Mouse (Mus musculus): ENCODE results near the gene Rab10.

Rab10 gene

DNA sequence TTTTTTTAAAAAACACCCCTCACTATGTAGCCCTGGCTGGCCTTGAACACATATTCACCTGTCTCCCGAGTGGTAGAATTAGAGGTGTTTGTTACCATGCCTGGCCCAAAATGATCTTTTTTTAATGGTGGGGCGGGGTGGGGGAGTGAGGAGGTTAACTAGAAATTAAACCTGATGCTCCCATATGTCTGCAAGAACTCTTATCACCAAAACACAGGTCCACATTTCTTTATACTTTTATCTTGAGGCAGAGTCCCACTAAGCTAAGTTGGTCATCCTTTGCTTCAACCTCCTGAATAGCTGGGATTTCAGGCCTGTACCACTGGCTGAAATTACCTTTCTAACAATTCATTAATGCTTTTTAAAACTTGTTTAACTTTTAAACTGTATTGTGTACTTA is 13.7 kb downstream of the Rab10 start:
- DNase-seq (ENCODE audit: low read depth, low spot score) = no peak

DNA sequence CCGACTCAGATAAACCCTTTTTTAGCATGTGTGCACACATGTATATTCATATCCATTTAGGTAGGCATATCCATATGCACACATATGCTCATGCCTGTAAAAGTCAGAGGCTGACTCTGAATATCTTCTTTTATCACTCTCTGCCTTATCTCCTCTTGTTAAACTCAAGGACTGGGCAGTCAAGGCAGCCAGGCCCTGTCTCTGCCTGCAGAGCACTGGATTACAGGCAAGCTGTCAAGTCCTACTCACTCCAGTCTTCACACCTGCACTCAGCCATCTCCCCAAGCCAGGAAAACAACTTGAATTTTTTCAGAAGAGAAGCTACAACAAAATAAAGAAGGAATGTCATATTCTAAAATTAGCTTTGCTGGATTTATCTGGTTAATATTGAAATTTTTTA is 17.9 kb downstream of the Rab10 start:
- DNase-seq (ENCODE audit: low read depth, low spot score) = no peak

DNA sequence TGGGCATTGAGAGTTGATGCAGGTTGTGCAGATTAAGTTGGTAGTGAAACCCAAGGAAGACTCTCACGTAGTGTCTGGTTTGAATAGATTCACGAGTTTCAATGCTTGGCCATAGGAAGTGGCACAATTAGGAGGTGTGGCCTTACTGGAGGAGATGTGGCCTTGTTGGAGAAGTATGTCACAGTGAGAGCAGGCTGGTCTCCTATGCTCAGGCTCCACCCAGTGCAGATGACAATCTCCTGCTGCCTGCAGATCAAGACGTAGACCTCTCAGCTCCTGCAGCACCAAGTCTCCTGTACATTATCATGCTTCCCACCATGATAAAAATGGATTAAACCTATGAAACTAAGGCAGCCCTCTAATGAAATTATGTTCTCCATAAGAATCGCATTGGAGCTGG is 18.7 kb downstream of the Rab10 start:
- DNase-seq (ENCODE audit: low read depth, low spot score) = no peak

DNA sequence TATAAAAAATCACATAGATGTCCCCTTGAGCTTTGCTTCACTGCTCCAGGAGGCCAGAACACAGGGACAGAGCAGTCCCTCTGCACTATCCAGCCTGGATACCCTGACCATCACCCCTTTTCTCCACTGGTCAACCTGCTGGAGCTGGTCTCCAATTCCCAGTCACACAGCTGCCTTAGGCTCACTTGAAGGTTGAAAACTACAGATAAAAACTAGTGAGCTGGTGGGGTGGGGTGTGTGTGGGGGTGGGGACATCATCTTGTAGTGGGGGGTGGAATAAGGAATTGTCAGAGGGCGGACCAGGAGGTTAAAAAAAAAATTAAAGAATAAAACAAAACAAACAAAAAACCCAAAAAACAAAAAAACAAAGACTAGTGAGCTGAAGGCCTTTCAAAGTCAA is 21.3 kb downstream of the Rab10 start:
- no peak for DNase-seq (ENCODE audit: low read depth, low spot score)

DNA sequence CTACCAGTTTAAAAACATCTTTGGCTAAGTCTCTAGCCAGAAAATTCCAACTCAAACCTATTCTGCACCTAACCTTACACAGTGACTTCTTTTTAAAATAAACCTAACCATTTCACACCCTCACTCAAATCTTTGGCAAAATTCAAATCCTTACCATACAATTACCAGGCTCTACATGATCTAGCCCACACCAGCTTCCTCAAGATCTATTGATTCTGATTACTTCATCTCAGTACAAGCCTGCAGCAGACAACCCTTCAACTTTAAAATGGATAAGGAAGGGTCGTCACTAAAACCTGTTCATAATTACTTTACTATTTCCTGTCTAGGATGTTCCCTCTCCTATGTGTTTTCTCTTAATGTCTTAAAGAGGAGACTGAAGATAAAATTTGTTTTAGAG is 23.9 kb downstream of the Rab10 start:
- no peak for DNase-seq (ENCODE audit: low read depth, low spot score)

DNA sequence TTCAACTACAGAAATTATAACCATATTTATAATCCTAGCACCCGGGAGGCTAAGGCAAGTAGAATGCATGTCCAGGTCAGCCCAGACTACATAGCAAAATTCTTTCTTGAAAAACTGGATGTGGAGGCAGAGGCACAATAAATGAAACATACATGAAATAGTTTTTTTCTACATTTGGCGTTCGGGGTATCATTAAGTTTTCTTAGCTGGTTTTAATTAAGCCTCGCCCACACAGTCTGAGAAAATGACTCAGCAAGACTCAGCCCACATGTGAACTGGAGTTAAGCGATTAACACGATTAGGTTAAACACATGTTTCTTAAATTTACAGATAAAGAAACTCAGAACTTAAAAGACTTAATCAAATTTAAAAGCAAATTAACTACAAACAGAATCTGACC is 24.4 kb downstream of the Rab10 start:
- DNase-seq (ENCODE audit: low read depth, low spot score) = no peak

DNA sequence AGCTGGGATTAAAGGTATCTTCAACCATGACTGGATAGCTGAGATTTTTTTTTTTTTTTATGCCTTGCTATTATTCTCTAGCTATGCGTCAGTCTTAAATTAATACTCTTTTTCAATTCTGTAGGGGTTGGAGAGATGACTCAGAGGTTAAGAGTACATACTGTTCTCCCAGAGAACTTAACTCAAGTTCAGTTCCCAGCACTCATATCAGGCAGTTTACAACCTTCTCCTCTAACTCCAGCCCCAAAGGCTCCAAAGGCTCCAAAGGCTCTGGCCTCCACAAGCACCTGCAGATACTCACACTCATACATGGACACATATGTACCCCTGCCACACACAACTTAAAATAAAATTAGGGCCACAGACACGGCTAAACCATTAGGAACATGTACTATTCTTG is 25.3 kb downstream of the Rab10 start:
- no peak for DNase-seq (ENCODE audit: low read depth, low spot score)

DNA sequence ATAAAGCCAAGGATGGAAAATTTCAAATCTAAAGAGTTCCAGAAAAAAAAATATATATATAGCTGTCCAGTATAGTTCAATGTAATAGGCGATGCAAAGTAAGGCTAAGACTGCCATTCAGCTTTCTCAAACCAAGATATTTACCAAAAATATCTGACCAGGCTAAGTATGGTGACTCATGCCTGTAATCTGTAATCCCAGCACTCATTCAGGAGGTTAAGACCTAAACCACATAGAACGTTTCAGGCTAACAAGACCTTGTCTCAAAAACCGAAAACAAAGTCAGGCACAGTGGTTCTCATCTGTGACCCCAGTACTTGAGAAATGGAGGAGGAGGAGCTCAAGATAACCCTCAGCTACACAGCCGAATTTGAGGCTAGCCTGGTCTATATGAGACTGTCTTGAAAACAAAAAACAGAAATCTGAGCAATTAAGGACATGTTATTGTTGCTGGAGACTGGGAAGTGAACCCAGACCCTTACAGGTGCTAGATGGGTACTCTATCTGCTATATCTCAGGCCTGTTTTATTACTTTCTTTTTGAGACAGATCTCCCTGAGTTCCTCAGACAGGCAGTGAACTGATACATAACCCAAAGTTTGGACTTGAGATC is 25.8 kb downstream of the Rab10 start:
- no peak for DNase-seq (ENCODE audit: low read depth, low spot score)

DNA sequence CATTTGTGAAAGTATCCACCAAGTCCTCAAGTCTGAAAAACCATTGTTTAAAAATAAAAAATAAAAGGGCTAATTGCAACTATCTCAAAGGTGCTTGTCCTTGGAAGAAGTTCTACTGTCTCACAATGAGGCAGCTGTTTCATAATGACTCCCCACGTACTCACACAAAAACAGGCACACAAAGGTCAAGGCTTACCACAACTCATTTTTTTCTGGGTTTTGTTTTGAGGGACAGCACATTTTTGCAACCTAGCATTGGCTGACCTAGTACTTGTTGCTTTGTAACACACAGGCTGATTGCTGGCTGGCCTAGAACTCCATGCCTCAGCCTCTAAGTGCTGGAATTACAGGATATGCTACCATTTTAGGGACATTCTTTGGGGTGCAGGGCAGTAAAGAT is 26.8 kb downstream of the Rab10 start:
- no peak for DNase-seq (ENCODE audit: low read depth, low spot score)

DNA sequence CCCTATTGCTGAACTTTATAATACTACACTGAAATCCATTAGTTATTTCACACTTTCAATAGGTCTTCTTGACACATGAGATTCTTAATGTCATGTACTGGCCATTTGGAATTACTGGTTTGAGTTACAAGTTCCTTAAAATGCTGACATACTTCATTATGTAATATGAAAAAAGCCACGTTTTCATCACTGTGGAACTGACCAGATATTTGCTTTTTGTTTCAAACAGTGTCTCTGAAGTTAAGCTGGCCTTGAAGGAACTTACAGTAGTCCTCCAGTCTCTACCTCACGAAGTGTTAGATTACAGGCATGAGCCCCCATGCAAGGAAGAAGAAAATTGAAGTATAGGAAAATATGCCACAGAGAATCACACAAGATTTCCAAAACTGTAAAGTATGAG is 27.2 kb downstream of the Rab10 start:
- no peak for DNase-seq (ENCODE audit: low read depth, low spot score)

DNA sequence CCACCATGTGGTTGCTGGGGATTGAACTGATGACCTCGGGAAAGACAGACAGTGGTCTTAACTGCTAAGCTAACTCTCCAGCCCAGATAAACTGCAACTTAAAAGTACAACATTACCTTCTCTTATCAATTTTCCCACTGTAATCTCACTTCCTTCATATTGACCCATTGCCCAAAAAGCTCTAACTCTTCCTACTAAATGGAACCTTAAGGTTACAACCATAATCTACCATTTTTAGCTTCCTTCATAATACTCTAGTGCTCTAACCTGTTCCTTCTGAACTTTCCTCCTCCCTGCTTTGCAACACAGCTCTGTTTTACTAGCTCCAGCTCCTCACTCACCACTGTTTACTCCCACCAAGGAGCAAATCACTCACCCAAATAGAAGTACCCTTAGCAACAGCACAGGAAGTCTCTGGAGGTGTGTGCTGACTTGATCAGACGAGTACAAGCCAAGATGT is 30.9 kb downstream of the Rab10 start:
- DNase-seq (ENCODE audit: low read depth, low spot score) = no peak

DNA sequence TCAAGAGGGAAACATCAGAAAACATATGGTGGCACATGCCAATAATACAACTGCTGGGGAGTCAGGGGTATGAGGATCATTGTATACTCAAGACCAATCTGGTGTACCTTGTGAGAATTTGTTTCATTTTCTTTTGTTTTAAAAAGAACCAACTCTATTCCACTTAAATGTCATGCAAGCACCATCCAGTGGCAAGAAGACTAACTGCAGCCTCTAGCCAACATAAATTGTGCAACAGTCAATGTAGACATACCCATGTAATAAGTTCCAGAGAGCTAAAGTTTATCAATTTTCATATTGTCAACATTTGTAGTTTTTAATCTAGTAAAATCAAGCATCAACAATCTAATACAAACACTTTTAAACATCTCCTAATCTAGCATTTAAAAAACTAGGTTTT is 39.0 kb downstream of the Rab10 start:
- no peak for DNase-seq (ENCODE audit: low read depth, low spot score)

DNA sequence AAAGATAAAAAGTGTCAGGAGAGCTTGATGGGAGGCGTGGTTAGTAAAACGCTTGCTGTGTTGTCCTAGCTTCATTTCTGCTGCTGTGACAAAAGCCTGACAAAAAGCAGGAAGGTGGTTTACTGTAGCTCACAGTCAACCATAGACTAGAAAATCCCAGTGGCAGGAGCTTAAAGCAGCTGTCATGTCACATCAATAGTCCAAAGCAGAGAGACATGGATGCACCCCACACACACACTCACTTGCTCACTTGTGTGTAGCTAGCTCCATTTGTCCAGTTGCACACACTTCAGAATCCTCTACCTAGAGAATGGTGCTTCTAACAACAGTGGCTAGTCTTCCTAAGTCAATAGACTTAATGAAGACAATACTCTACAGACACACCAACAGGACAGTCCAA is 42.4 kb downstream of the Rab10 start:
- DNase-seq (ENCODE audit: low read depth, low spot score) = no peak

DNA sequence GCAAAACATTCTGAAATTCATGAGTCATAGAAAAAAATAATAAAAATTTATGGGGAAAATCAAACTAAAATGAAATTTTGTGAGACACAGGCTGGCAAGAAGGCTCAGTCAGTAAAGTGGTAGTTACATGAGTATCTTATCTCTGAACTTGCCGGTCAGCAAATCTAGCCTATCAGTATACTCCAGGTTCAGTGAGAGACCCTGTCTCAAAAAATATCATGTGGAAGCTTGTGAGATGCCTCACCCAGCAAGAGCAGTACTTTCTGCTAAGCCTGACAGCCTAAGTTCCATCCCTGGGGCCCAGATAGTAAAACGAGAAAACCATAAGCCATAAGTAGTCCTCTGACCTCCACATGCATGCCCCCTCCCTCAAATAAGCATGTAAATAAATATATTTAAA is 44.6 kb downstream of the Rab10 start:
- no peak for DNase-seq (ENCODE audit: low read depth, low spot score)

DNA sequence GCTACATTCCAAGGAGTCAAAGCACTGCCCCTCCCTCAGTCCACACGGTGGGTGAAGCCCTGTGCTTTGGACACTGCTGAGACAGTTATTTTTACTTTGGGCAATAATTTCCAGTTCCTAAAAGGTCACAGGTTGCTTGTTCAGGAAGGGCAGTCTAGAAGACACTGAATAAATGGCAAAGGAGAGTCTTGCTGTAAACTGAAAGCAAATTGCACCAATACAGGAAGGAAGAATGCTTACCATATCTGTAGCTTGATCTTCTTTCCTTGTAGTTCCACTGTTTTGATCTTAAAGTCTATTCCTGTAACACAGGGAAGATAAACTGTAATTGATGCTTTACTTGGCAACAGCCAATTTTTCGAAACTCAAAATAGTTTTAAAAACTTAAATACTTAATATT is 45.3 kb downstream of the Rab10 start:
- no peak for DNase-seq (ENCODE audit: low read depth, low spot score)

DNA sequence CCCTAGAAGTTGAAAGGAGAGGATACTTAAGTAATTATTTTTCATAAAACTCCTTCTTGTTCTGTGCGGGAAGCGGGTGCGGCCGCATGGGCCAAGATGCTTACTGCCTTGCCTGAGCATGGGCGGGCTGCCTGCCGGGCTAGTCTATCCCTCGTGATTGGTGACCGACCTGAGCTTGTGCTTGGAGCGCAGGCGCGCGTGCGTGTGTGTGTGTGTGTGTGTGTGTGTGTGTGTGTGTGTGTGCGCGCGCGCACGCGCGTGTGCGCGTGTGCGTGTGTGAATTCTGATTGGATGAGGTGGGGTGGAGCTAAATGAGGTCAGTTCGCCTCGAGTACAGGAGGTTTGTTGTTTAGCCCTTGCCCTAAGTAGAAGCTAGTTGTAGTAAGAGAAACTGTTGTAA is 48.2 kb downstream of the Rab10 start:
- DNase-seq (ENCODE audit: low read depth, low spot score) = no peak

DNA sequence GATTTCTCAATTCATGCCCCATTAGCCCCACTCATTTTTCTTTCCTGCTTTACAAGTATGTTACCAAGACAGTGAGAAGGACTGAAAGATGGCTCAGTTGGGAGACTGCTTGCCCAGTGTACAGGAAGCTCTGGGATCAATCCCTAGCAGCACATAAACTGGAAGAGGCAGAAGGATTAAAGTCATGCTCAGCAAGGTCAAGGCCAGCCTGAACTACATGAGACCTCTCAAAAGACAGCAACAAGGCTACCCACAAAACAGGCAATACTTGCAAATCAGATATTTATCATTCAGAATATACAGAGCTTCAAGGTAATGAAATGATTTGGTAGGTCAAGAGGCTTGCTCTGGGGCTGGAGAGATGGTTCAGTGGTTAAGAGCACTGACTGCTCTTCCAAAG is 53.8 kb downstream of the Rab10 start:
- DNase-seq (ENCODE audit: low read depth, low spot score) = no peak

DNA sequence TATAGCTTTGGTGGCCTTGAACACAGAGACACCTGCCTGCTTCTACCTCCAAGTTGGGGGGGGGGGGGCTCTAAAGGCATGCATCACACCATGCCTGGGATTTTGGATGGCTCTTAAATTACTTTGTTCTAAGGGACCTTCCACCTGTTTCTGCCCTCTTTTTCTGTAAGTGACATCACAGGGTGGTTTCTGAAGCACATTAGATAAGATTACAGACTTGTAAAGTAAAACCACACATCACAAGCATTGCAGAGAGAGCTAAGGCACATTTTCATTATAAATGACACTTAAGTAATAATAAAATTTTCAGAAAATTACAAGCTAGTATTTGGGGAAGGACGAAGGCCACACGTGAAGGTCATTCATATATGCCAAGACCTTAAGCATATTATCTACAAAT is 54.3 kb downstream of the Rab10 start:
- no peak for DNase-seq (ENCODE audit: low read depth, low spot score)

DNA sequence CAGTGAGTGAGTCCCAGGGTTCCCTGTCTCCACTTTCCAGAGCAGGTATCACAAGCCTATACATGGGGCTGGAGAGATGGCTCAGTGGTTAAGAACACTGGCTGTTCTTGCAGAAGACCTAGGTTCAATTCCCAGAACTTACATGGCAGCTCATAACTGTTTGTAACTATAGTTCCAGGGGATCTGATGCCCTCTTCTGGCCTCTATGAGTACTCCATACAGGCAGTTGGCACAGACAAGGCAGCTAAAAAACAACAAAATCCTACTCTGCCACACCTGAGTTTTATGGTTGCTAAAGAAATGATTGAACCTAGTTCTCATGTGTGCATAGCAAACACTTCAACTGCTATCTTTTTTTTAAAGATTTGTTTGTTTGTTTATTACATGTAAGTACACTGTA is 56.2 kb downstream of the Rab10 start:
- DNase-seq (ENCODE audit: low read depth, low spot score) = no peak

DNA sequence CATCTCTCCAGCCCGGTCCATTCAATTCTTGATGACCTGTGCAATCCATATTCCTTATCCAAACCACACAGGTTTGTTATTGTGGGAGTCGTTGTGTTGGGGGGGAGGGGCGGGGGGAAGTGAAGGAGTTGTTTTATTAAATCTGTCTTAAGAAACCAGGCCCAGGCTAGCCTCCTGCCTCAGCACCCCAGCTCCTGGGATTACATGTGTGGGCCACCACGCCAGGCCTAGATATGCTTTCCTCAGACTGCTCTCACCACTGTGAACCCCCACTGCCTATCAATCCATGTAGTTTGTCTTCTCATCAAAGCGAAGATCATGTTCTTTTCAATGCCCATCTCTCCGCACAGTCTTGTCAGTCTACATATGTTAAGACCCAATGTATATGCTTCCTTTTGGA is 63.7 kb downstream of the Rab10 start:
- no peak for DNase-seq (ENCODE audit: low read depth, low spot score)

DNA sequence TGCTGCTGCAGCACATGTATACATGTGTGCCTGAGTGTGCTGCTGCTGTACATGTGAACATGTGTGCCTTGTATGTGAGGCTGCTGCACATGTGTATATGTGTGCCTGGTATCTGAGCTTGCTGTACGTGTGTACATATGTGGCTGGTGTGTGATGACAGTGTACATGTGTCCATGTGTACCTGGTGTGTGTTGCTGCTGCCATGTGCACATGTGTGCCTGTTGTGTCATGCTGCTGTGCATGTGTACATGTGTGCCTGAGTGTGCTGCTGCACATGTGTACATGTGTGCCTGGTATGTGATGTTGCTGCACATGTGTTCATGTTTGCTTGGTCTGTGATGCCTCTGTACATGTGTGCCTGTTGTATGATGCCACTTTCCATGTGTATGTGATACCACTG is 70.2 kb downstream of the Rab10 start:
- no peak for DNase-seq (ENCODE audit: low read depth, low spot score)

DNA sequence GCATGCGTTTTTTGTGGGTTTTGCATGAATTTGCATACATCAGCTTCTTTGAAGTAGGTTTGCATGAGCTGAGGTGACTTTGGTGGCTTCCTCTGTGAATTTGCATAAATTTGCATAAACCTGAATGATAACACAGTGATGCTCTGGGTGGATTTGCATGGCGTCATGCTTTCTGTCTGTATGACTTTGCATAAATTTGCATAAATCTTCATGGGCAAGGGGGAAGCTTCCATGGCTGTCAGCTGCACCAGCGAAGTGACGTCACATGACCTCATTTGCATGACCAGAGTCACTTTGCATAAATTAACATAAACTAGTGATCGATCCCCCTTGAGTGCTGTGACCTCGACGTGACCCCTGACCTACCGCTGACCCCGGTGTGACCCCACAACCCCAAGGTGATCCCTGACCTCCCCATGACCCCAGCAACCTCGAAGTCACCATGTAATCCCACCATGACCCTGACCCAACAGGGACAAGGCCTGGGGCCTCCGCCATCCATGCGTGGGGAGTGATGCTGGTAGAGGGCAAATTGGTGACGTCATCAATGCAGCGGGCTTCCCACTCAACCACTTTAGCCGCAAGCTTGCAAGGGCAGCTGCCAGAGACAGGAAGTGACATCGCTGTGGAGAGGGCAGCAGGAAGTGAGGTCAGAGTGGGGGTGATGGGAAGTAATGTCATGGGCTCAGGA is 71.3 kb downstream of the Rab10 start:
- no peak for DNase-seq (ENCODE audit: low read depth, low spot score)

DNA sequence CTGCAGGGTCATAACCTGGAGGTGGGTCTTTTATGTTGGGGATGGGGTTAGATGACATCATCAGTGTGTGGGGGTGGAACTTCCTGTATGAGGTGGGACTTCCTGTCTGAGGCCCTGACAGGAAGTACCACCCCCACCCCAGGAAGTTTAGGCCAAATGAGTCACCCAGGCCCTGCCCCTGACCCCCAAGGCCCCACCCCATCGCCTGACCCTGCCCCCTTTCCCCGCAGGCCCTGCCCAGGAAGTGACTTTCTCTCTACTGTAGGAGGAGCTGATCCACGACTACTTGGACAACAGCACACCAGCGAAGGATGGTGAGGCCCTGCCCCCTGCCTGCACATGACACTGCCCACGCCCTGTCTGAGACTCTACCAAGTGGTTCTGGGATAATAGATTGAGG is 72.0 kb downstream of the Rab10 start:
- DNase-seq (ENCODE audit: low read depth, low spot score) = no peak

All from WW6 (cell line).